Mouse (Mus musculus) megakaryocyte, adult 5-6 weeks (primary cell): ENCODE results near the gene Lypd9. TPM values are rescaled to one million over a fixed set of nuclear protein-coding genes. Genes with fewer than 3 reads are reported as not detected.
"Not testable (repeated sequence)": the region's sequence is repeated elsewhere in the genome, so short reads cannot be mapped to it uniquely, and the experiment has no call there.

Experiments
- ATAC-seq: 2 replicates; pipeline ENCODE4 v1.8.0; 2016; ENCODE audit warnings: mild to moderate bottlenecking, inconsistent platforms; ENCODE audit not compliant: poor library complexity, severe bottlenecking
- total RNA-seq, 2 experiments: library from RNA; stranded (forward) in 1 of 2; stranded (reverse) in 1 of 2; fragments of 153-499, 151-499 nt in 1 of 2; fragments of 221-1000, 200-1000 nt in 1 of 2; gene quantifications; 2 replicates each; pipeline versions ENCODE4 v1.2.3 to v1.2.4; 2015 to 2017

Lypd9 gene
- total RNA-seq (2015) (not detected in 2 replicates), total RNA-seq (2017) (not detected in 2 replicates)

DNA sequence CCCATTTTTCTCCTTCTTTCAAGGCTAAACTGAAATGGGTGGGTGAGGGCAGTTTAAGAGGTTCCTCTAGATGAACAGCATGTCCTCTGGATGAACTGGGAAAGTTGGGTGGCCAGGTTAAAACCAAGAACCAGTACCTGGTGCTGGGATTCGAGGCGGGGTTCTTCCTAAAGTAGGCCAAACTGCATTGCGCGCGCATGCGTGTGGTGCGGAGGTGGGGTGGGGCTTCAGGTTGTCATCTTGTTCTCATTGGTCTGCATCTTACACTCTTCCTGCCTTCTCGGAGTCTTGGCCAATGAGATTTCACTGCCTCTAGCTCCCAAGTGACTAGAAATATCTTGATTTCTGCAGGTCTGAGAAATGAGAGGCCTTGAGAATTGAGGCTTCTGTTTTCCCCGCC is at the start of gene Lypd9:
Gene Lypd9 (minus strand): TSS at position 165 of the 400 bp plus-strand sequence.
- no peak for ATAC-seq

GRCm38 (mm10) chr11:58502472-58502871 is 49.7 kb upstream of the Lypd9 start, which contains the start of gene Olfr331:
TSS of gene Olfr331 (minus strand) at chr11:58502572.
- not testable (repeated sequence) for ATAC-seq

- no peak for ATAC-seq
Observed at GRCm38 (mm10) chr11:58499290-58499689, 46.6 kb upstream of the Lypd9 start.

DNA sequence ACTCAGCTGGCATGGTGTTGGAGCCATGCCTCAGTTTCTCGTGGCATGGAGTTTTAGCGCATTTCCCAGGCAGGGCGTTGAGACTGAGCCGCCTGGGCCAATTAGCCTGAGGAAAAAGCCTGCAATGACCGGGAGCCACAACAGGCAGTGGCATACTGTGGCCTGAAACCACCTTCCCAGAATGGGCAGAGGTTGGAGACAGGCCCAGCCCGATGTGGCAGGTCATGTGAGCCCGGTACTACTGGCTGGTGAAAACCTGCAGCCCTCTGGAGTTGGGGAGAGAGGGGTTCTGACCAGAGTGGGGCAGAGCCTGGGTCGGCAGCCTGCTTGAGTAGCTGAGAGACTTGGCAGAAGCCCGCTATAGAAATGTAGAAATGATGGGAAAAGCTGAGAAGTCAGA is 46.0 kb upstream of the Lypd9 start:
- no peak for ATAC-seq

DNA sequence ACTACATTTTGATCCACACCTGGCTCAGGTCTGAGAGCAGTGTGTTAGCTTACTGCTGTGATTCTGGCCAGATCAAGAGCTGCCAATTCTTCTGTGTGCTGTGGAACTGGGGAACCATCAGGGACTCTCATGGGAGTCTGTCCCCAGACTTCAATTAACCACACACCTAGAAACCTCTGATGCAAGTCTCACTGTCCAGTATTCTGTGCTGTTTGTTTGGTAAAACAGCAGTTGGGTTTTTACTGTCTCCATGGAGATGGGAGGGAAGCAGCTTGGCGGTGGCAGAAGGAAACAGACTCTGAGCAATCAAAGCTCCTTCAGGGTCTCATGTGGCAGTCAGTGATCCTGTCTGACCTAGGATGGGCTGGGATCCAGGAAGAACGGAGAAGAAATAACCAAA is 39.7 kb upstream of the Lypd9 start, which contains the start of gene Olfr332:
Gene Olfr332 (minus strand): TSS at position 101 of the 400 bp plus-strand sequence.
- ATAC-seq = no peak

DNA sequence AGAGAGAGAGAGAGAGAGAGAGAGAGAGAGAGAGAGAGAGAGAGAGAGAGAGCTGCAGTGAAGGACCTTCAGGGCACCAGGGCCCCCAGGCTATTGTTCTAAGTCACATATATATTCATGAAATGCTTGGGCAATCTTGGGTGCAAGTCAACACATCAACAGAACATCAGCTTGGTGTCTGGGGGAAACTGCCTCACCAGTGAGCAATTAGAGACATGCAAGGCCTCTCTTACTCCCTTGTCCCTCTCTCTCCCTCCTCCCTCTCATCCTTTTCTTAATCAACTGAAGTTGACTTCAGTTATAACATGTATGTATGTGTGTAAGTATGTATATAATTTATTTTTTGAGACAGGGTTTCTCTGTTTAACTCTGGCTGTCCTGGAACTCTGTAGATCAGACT is 9.4 kb upstream of the Lypd9 start, which contains the start of gene Olfr30:
Gene Olfr30 (minus strand): TSS at position 101 of the 400 bp plus-strand sequence.
- ATAC-seq = no peak

- no peak for ATAC-seq
Observed at GRCm38 (mm10) chr11:58453592-58453991, 869 bp upstream of the Lypd9 start.

DNA sequence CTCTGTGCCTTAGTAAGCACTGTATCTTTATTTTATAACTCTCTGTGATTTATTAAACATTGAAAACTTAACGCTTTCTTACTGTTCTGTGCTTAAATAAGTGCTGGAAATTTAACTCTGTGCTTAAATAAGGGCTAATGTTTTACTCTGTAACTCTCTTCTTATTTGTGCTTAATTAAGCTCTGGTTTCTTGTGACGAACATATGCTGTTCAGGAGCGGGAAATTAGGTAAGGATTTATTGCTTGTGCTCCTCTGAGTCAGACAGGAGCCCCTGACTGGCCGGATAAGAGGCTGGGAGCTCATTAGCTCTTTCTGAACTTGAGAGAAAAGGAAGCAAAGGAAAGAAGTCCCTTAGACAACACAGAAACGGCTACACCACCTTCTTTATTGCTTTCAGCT is 14.9 kb downstream of the Lypd9 start:
- no peak for ATAC-seq

DNA sequence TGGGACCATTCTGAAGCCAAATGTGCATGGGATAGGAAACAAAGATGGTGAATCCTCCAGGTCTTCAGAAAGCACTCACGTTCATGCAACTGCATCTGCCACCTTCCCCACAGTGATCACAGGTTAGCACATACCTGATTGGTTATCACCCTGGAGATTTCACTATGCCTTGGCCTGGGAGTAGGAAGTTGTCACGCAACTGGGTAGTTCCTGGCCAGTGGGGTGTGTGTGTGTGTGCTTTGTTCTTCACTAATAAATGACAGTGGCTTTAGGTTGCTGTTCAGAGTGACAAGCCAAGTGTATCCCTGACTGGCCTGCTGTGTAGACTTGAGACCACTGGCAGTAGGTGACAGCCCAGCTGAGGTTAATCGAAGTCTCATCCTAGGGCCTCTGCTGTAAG is 20.5 kb downstream of the Lypd9 start, which contains the start of gene Gm12253:
Gene Gm12253 (plus strand): TSS at position 301 of the 400 bp plus-strand sequence.
- ATAC-seq = no peak

DNA sequence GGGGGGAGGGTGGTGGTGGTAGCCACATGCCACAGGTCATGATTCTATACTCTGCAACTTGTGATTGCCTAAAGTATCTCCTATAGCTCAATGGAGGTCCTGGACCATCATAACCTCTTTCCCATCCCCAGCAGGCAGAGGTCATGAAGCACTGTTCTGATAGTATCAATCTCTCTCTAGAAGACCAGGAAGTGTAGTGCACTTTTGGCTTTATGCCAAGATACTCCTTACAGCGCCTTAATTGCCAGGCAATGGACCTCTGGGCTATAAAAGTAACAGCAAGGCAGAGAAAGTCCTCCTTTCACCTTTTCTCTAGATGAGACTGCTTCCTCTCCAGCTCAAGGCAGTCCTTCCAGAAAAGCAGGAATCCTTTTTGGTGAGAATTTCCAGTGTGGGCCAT is 31.9 kb downstream of the Lypd9 start, which contains the start of gene 1810065E05Rik:
Gene 1810065E05Rik (plus strand): TSS at position 297 of the 400 bp plus-strand sequence.
- no peak for ATAC-seq

GRCm38 (mm10) chr11:58418336-58418735 is 34.4 kb downstream of the Lypd9 start:
- ATAC-seq = no peak

GRCm38 (mm10) chr11:58408066-58408465 is 44.7 kb downstream of the Lypd9 start:
- no peak for ATAC-seq

DNA sequence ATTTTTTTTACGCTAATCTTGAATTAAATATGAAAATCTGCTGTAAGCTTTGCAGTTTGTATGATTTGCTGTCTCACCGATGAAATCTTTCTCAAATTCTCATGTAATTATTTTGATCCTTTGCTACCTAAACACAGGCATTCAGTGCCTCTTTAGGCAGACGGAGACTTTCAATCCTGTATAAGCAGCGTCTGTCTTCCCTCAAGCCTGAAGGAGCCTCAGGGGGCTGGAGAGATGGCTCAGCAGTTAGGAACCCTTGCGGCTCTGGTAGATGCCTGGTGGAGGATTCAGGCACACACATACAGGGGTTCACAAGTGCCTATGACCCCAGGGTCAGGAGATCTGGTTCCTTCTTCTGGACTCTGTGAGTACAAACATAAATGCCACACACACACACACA is 52.1 kb downstream of the Lypd9 start:
- ATAC-seq = no peak

- ATAC-seq = no peak
Observed at GRCm38 (mm10) chr11:58399985-58400645, 52.6 kb downstream of the Lypd9 start.

Other genes starting within 250 kb of the Lypd9 start
- 12.5 and 18.7 TPM in 2 replicates for gene 4930438A08Rik, start 178.1 kb downstream of the Lypd9 start, total RNA-seq (2015)
- gene 4930438A08Rik, start 178.1 kb downstream of the Lypd9 start, total RNA-seq (2017) = 23.6 and 30.1 TPM in 2 replicates
- gene Zfp692, start 145.9 kb downstream of the Lypd9 start, total RNA-seq (2015) = 5.6 and 9.7 TPM in 2 replicates
- gene Zfp692, start 145.9 kb downstream of the Lypd9 start, total RNA-seq (2017) = 8.6 and 9.2 TPM in 2 replicates
- 26.9 and 28.8 TPM in 2 replicates for gene Zfp672, start 122.6 kb downstream of the Lypd9 start, total RNA-seq (2015)
- gene Zfp672, start 122.6 kb downstream of the Lypd9 start, total RNA-seq (2017) = 14.7 and 19.2 TPM in 2 replicates
- 3.8 and 4.1 TPM in 2 replicates for gene Sh3bp5l, start 122.2 kb downstream of the Lypd9 start, total RNA-seq (2015)
- 13.6 and 20.5 TPM in 2 replicates for gene Sh3bp5l, start 122.2 kb downstream of the Lypd9 start, total RNA-seq (2017)
- gene Lypd8, start 73.9 kb downstream of the Lypd9 start, total RNA-seq (2015) = not detected in 2 replicates
- not detected in 2 replicates for gene Lypd8, start 73.9 kb downstream of the Lypd9 start, total RNA-seq (2017)
- gene 1810065E05Rik, start 31.8 kb downstream of the Lypd9 start, total RNA-seq (2015) = not detected in 2 replicates
- not detected in 2 replicates for gene 1810065E05Rik, start 31.8 kb downstream of the Lypd9 start, total RNA-seq (2017)
- not detected in 2 replicates for gene Gm12253, start 20.4 kb downstream of the Lypd9 start, total RNA-seq (2015)
- not detected in 2 replicates for gene Gm12253, start 20.4 kb downstream of the Lypd9 start, total RNA-seq (2017)
- gene Olfr30, start 9.3 kb upstream of the Lypd9 start, total RNA-seq (2015) = not detected in 2 replicates
- not detected in 2 replicates for gene Olfr30, start 9.3 kb upstream of the Lypd9 start, total RNA-seq (2017)
- not detected in 2 replicates for gene Olfr332, start 39.6 kb upstream of the Lypd9 start, total RNA-seq (2015)
- gene Olfr332, start 39.6 kb upstream of the Lypd9 start, total RNA-seq (2017) = not detected in 2 replicates
- gene Olfr331, start 49.6 kb upstream of the Lypd9 start, total RNA-seq (2015) = not detected in 2 replicates
- not detected in 2 replicates for gene Olfr331, start 49.6 kb upstream of the Lypd9 start, total RNA-seq (2017)
- gene Olfr330, start 81.9 kb upstream of the Lypd9 start, total RNA-seq (2015) = not detected in 2 replicates
- gene Olfr330, start 81.9 kb upstream of the Lypd9 start, total RNA-seq (2017) = not detected in 2 replicates
- not detected in 2 replicates for gene Olfr329-ps, start 93.5 kb upstream of the Lypd9 start, total RNA-seq (2015)
- not detected in 2 replicates for gene Olfr329-ps, start 93.5 kb upstream of the Lypd9 start, total RNA-seq (2017)
- not detected in 2 replicates for gene Olfr328, start 102.7 kb upstream of the Lypd9 start, total RNA-seq (2015)
- gene Olfr328, start 102.7 kb upstream of the Lypd9 start, total RNA-seq (2017) = 0.07 TPM in 1 of 2 replicates, not detected in the other
- not detected in 2 replicates for gene Olfr224, start 117.6 kb upstream of the Lypd9 start, total RNA-seq (2015)
- not detected in 2 replicates for gene Olfr224, start 117.6 kb upstream of the Lypd9 start, total RNA-seq (2017)
- gene Olfr325, start 124.8 kb upstream of the Lypd9 start, total RNA-seq (2015) = not detected in 2 replicates
- gene Olfr325, start 124.8 kb upstream of the Lypd9 start, total RNA-seq (2017) = not detected in 2 replicates
- gene Olfr324, start 142.2 kb upstream of the Lypd9 start, total RNA-seq (2015) = not detected in 2 replicates
- not detected in 2 replicates for gene Olfr324, start 142.2 kb upstream of the Lypd9 start, total RNA-seq (2017)
- not detected in 2 replicates for gene 2210407C18Rik, start 163.2 kb upstream of the Lypd9 start, total RNA-seq (2015)
- gene 2210407C18Rik, start 163.2 kb upstream of the Lypd9 start, total RNA-seq (2017) = not detected in 2 replicates
- not detected in 2 replicates for gene Olfr323, start 177.6 kb upstream of the Lypd9 start, total RNA-seq (2015)
- not detected in 2 replicates for gene Olfr323, start 177.6 kb upstream of the Lypd9 start, total RNA-seq (2017)
- 0.11 and 0.27 TPM in 2 replicates for gene Trim58, start 187.5 kb upstream of the Lypd9 start, total RNA-seq (2015)
- gene Trim58, start 187.5 kb upstream of the Lypd9 start, total RNA-seq (2017) = 0.04 TPM in 1 of 2 replicates, not detected in the other
- gene Olfr322, start 205.9 kb upstream of the Lypd9 start, total RNA-seq (2015) = not detected in 2 replicates
- gene Olfr322, start 205.9 kb upstream of the Lypd9 start, total RNA-seq (2017) = not detected in 2 replicates
- not detected in 2 replicates for gene Olfr320, start 228.2 kb upstream of the Lypd9 start, total RNA-seq (2015)
- not detected in 2 replicates for gene Olfr320, start 228.2 kb upstream of the Lypd9 start, total RNA-seq (2017)
- not detected in 2 replicates for gene Olfr319, start 246.2 kb upstream of the Lypd9 start, total RNA-seq (2015)
- gene Olfr319, start 246.2 kb upstream of the Lypd9 start, total RNA-seq (2017) = not detected in 2 replicates